Mouse (Mus musculus): Measurements from ENCODE around the gene Sorcs3. TPM values are rescaled to one million over a fixed set of nuclear protein-coding genes. Genes with fewer than 3 reads are reported as not detected.

The Sorcs3 gene
- polyA plus RNA-seq, 1 experiment from 2014 or later, result 0.28 TPM

GRCm38 (mm10) chr19:48731731-48732130, 525.9 kb downstream of the Sorcs3 start:
- Histone ChIP-seq H3K27ac (replicated peaks; ENCODE audit: low read depth, low read length) (no peak overlapping the region), H3K4me3 (ENCODE audit: low read depth, low read length) (no peak overlapping the region), H3K9ac (ENCODE audit: low read length) (no peak overlapping the region), H3K4me1 (ENCODE audit: control insufficient read depth, insufficient read depth, low read length) (no peaks in the 10 kb centered on the region), H3K27me3 (ENCODE audit: control insufficient read depth, insufficient read depth, low read length) (no peaks in the 10 kb centered on the region), H3K4me2 (ENCODE audit: low read depth, severe bottlenecking) (no peak overlapping the region), H3K36me3 (ENCODE audit: control insufficient read depth, insufficient read depth, low read length) (no peaks in the 10 kb centered on the region), H3K9me3 (ENCODE audit: control insufficient read depth, low read length) (no peaks in the 10 kb centered on the region)
- ATAC-seq (ENCODE audit: insufficient number of reproducible peaks, low FRiP score, low TSS enrichment, low read depth) (no peak), DNase-seq (ENCODE audit: low spot score) (no peak)
- WGBS, result 94% methylated on average over 10 of the region's 10 CpGs

GRCm38 (mm10) chr19:48734370-48734769, 528.5 kb downstream of the Sorcs3 start:
- no peaks in the 10 kb centered on the region for H3K9me3 ChIP-seq (ENCODE audit: control insufficient read depth, low read length)
- H3K4me2 ChIP-seq (ENCODE audit: low read depth, severe bottlenecking), result no peak overlapping the region
- no peaks in the 10 kb centered on the region for H3K36me3 ChIP-seq (ENCODE audit: control insufficient read depth, insufficient read depth, low read length)
- H3K4me1 ChIP-seq (ENCODE audit: control insufficient read depth, insufficient read depth, low read length), result no peaks in the 10 kb centered on the region
- no peak overlapping the region for H3K27ac ChIP-seq (replicated peaks; ENCODE audit: low read depth, low read length)
- no peak overlapping the region for H3K9ac ChIP-seq (ENCODE audit: low read length)
- H3K27me3 ChIP-seq (ENCODE audit: control insufficient read depth, insufficient read depth, low read length), result no peaks in the 10 kb centered on the region
- no peak for DNase-seq (ENCODE audit: low spot score)
- H3K4me3 ChIP-seq (ENCODE audit: low read depth, low read length), result no peak overlapping the region
- ATAC-seq (ENCODE audit: insufficient number of reproducible peaks, low FRiP score, low TSS enrichment, low read depth), result no peak
- WGBS, result 71% methylated on average over 4 of the region's 4 CpGs

GRCm38 (mm10) chr19:48737554-48737953, 531.7 kb downstream of the Sorcs3 start:
- Histone ChIP-seq H3K9ac (ENCODE audit: low read length) (no peak overlapping the region), H3K4me2 (ENCODE audit: low read depth, severe bottlenecking) (no peak overlapping the region), H3K27me3 (ENCODE audit: control insufficient read depth, insufficient read depth, low read length) (no peaks in the 10 kb centered on the region), H3K36me3 (ENCODE audit: control insufficient read depth, insufficient read depth, low read length) (no peaks in the 10 kb centered on the region), H3K4me1 (ENCODE audit: control insufficient read depth, insufficient read depth, low read length) (no peaks in the 10 kb centered on the region), H3K27ac (replicated peaks; ENCODE audit: low read depth, low read length) (no peak overlapping the region), H3K4me3 (ENCODE audit: low read depth, low read length) (no peak overlapping the region), H3K9me3 (ENCODE audit: control insufficient read depth, low read length) (no peaks in the 10 kb centered on the region)
- ATAC-seq (ENCODE audit: insufficient number of reproducible peaks, low FRiP score, low TSS enrichment, low read depth) (no peak), DNase-seq (ENCODE audit: low spot score) (no peak)
- 48% methylated on average over 2 of the region's 2 CpGs for WGBS

- Histone ChIP-seq H3K27me3 (ENCODE audit: control insufficient read depth, insufficient read depth, low read length) (no peaks in the 10 kb centered on the region), H3K4me1 (ENCODE audit: control insufficient read depth, insufficient read depth, low read length) (peaks cover 6% of the 10 kb centered on the region; the same call in 1 of the 2 replicates), H3K4me3 (ENCODE audit: low read depth, low read length) (no peak overlapping the region), H3K36me3 (ENCODE audit: control insufficient read depth, insufficient read depth, low read length) (no peaks in the 10 kb centered on the region), H3K9me3 (ENCODE audit: control insufficient read depth, low read length) (no peaks in the 10 kb centered on the region), H3K27ac (replicated peaks; ENCODE audit: low read depth, low read length) (no peak overlapping the region), H3K4me2 (ENCODE audit: low read depth, severe bottlenecking) (no peak overlapping the region), H3K9ac (ENCODE audit: low read length) (no peak overlapping the region)
- DNase-seq (ENCODE audit: low spot score) (no peak), ATAC-seq (ENCODE audit: insufficient number of reproducible peaks, low FRiP score, low TSS enrichment, low read depth) (no peak)
- WGBS, result 89% methylated on average over 9 of the region's 9 CpGs
These were observed 549.3 kb downstream of the Sorcs3 start for GRCm38 (mm10) chr19:48755156-48755555.

- Histone ChIP-seq H3K27ac (replicated peaks; ENCODE audit: low read depth, low read length) (no peak overlapping the region), H3K4me1 (ENCODE audit: control insufficient read depth, insufficient read depth, low read length) (peaks cover 6% of the 10 kb centered on the region; the same call in 1 of the 2 replicates), H3K9me3 (ENCODE audit: control insufficient read depth, low read length) (no peaks in the 10 kb centered on the region), H3K27me3 (ENCODE audit: control insufficient read depth, insufficient read depth, low read length) (no peaks in the 10 kb centered on the region), H3K36me3 (ENCODE audit: control insufficient read depth, insufficient read depth, low read length) (no peaks in the 10 kb centered on the region), H3K4me2 (ENCODE audit: low read depth, severe bottlenecking) (no peak overlapping the region), H3K4me3 (ENCODE audit: low read depth, low read length) (no peak overlapping the region), H3K9ac (ENCODE audit: low read length) (no peak overlapping the region)
- ATAC-seq (ENCODE audit: insufficient number of reproducible peaks, low FRiP score, low TSS enrichment, low read depth) (no peak), DNase-seq (ENCODE audit: low spot score) (peak; percentile 42)
- 24% methylated on average over 6 of the region's 6 CpGs for WGBS
These were observed 551.0 kb downstream of the Sorcs3 start for GRCm38 (mm10) chr19:48756831-48757230.

- H3K4me2 ChIP-seq (ENCODE audit: low read depth, severe bottlenecking), result no peak overlapping the region
- H3K27ac ChIP-seq (replicated peaks; ENCODE audit: low read depth, low read length), result no peak overlapping the region
- H3K27me3 ChIP-seq (ENCODE audit: control insufficient read depth, insufficient read depth, low read length), result no peaks in the 10 kb centered on the region
- H3K36me3 ChIP-seq (ENCODE audit: control insufficient read depth, insufficient read depth, low read length), result no peaks in the 10 kb centered on the region
- no peaks in the 10 kb centered on the region for H3K9me3 ChIP-seq (ENCODE audit: control insufficient read depth, low read length)
- ATAC-seq (ENCODE audit: insufficient number of reproducible peaks, low FRiP score, low TSS enrichment, low read depth), result no peak
- H3K4me1 ChIP-seq (ENCODE audit: control insufficient read depth, insufficient read depth, low read length), result no peaks in the 10 kb centered on the region
- no peak overlapping the region for H3K4me3 ChIP-seq (ENCODE audit: low read depth, low read length)
- WGBS, result 92% methylated on average over 2 of the region's 2 CpGs
- no peak overlapping the region for H3K9ac ChIP-seq (ENCODE audit: low read length)
- no peak for DNase-seq (ENCODE audit: low spot score)
These were observed 560.7 kb downstream of the Sorcs3 start for GRCm38 (mm10) chr19:48766524-48766923.

- H3K4me3 ChIP-seq (ENCODE audit: low read depth, low read length), result no peak overlapping the region
- no peak for ATAC-seq (ENCODE audit: insufficient number of reproducible peaks, low FRiP score, low TSS enrichment, low read depth)
- no peaks in the 10 kb centered on the region for H3K4me1 ChIP-seq (ENCODE audit: control insufficient read depth, insufficient read depth, low read length)
- H3K27me3 ChIP-seq (ENCODE audit: control insufficient read depth, insufficient read depth, low read length), result no peaks in the 10 kb centered on the region
- no peak overlapping the region for H3K27ac ChIP-seq (replicated peaks; ENCODE audit: low read depth, low read length)
- H3K36me3 ChIP-seq (ENCODE audit: control insufficient read depth, insufficient read depth, low read length), result no peaks in the 10 kb centered on the region
- DNase-seq (ENCODE audit: low spot score), result no peak
- no peak overlapping the region for H3K4me2 ChIP-seq (ENCODE audit: low read depth, severe bottlenecking)
- WGBS, result 84% methylated on average over 2 of the region's 2 CpGs
- no peaks in the 10 kb centered on the region for H3K9me3 ChIP-seq (ENCODE audit: control insufficient read depth, low read length)
- no peak overlapping the region for H3K9ac ChIP-seq (ENCODE audit: low read length)
These were observed 565.7 kb downstream of the Sorcs3 start for GRCm38 (mm10) chr19:48771565-48771964.

- no peak overlapping the region for H3K4me2 ChIP-seq (ENCODE audit: low read depth, severe bottlenecking)
- H3K4me3 ChIP-seq (ENCODE audit: low read depth, low read length), result no peak overlapping the region
- no peak overlapping the region for H3K9ac ChIP-seq (ENCODE audit: low read length)
- 89% methylated on average over 3 of the region's 3 CpGs for WGBS
- no peak for ATAC-seq (ENCODE audit: insufficient number of reproducible peaks, low FRiP score, low TSS enrichment, low read depth)
- H3K36me3 ChIP-seq (ENCODE audit: control insufficient read depth, insufficient read depth, low read length), result no peaks in the 10 kb centered on the region
- H3K9me3 ChIP-seq (ENCODE audit: control insufficient read depth, low read length), result no peaks in the 10 kb centered on the region
- H3K27me3 ChIP-seq (ENCODE audit: control insufficient read depth, insufficient read depth, low read length), result no peaks in the 10 kb centered on the region
- H3K27ac ChIP-seq (replicated peaks; ENCODE audit: low read depth, low read length), result no peak overlapping the region
- H3K4me1 ChIP-seq (ENCODE audit: control insufficient read depth, insufficient read depth, low read length), result no peaks in the 10 kb centered on the region
- DNase-seq (ENCODE audit: low spot score), result no peak
These were observed 573.4 kb downstream of the Sorcs3 start for GRCm38 (mm10) chr19:48779095-48779765.

GRCm38 (mm10) chr19:48780813-48781212, 575.0 kb downstream of the Sorcs3 start:
- no peaks in the 10 kb centered on the region for H3K27me3 ChIP-seq (ENCODE audit: control insufficient read depth, insufficient read depth, low read length)

More at GRCm38 (mm10) chr19:48780813-48781212, 575.0 kb downstream of the Sorcs3 start:
- H3K36me3 ChIP-seq (ENCODE audit: control insufficient read depth, insufficient read depth, low read length), result no peaks in the 10 kb centered on the region
- no peak for DNase-seq (ENCODE audit: low spot score)
- no peak overlapping the region for H3K9ac ChIP-seq (ENCODE audit: low read length)
- no peak overlapping the region for H3K27ac ChIP-seq (replicated peaks; ENCODE audit: low read depth, low read length)
- no peak overlapping the region for H3K4me2 ChIP-seq (ENCODE audit: low read depth, severe bottlenecking)
- WGBS, result 87% methylated on average over 2 of the region's 2 CpGs
- no peaks in the 10 kb centered on the region for H3K9me3 ChIP-seq (ENCODE audit: control insufficient read depth, low read length)
- no peak overlapping the region for H3K4me3 ChIP-seq (ENCODE audit: low read depth, low read length)
- no peaks in the 10 kb centered on the region for H3K4me1 ChIP-seq (ENCODE audit: control insufficient read depth, insufficient read depth, low read length)
- no peak for ATAC-seq (ENCODE audit: insufficient number of reproducible peaks, low FRiP score, low TSS enrichment, low read depth)

Measured in limb, embryonic 11.5 days (tissue).